Mouse (Mus musculus): ENCODE results near the gene Irf2.

GRCm38 (mm10) chr8:46844371-46844973 is 104.9 kb downstream of the Irf2 start:
- TF ChIP-seq POLR2A (IDR thresholded peaks at IDR 0.05; ENCODE audit: low read depth, low read length): no peak
- TF ChIP-seq CTCF (IDR thresholded peaks at IDR 0.05; ENCODE audit: borderline replicate concordance, insufficient read depth, low read length): no peak
